Mouse (Mus musculus): ENCODE data around the gene Tnfsf13b.

Tnfsf13b gene

DNA sequence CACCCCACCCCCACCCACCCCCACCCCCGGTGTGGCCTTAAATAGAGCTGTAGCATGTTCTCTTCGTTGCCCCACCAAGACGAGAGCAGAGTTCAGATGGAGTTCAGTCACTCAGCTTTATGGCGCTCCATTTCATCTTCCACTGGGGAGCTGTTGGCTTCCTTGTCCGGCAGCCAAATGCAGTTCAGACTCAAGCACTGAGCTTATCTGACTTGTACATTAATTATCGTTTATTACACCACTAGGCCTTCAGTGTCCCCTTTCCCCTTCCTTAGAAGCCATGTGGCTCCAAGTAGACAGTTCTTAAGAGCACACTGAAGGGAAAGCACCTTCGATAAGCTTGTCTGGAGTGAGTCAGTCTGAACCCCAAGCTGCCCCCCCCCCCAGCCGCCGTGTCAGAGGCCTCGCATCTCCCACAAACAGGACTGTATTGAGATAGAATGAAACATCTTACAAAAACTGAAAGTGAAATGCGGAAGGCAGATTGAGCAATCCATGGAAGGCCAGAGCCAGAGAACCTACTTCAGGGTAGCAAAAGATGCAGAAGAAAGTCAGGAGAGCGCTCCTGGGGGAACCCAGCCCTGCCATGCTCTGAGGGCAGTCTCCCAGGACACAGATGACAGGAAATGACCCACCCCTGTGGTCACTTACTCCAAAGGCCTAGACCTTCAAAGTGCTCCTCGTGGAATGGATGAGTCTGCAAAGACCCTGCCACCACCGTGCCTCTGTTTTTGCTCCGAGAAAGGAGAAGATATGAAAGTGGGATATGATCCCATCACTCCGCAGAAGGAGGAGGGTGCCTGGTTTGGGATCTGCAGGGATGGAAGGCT lies at the start of gene Tnfsf13b:
TSS of gene Tnfsf13b (plus strand) at position 312 of the 830 bp plus-strand sequence.
- in situ Hi-C loops (cut with MboI, MseI), result no loop called here

DNA sequence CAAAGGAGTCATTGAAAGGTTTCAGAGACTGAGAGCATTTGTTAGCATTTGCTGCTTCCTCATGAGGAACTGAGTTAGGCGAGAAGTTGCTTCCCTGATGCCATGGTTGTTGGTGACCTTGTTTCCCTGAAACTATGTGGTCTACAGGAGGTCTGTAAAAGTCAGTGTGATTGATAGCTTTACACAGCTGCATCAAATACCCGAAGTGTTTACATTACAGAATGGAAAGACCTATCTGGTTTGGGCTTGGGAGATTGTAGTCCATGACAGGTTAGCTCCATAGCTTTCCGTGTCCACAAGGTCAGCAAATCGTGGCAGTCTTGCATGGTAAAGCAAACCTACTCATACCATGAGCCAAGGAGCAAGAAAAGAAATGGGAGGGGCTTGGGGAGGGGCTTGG lies 47.9 kb upstream of the Tnfsf13b start:
- in situ Hi-C loops (cut with MboI, MseI), result no loop called here

DNA sequence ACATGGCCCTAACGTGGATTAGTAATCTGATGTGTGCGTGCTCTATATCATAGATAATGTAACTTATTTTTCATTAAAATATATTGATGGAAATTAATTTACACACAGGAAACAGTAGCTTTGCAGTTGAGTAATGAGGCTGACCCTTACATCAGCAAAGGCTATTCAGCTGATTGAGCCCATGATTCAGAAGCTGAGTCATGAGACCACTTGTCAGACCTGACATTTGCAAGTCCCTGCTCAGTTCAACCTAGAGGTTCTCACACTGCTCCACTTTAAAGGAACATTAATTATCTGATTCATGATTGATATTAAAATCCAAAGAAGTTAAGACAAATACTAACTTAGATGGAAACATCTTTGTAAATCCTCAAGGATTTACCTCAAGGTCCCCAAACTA lies 46.3 kb upstream of the Tnfsf13b start:
- in situ Hi-C loops (cut with MboI, MseI), result no loop called here

DNA sequence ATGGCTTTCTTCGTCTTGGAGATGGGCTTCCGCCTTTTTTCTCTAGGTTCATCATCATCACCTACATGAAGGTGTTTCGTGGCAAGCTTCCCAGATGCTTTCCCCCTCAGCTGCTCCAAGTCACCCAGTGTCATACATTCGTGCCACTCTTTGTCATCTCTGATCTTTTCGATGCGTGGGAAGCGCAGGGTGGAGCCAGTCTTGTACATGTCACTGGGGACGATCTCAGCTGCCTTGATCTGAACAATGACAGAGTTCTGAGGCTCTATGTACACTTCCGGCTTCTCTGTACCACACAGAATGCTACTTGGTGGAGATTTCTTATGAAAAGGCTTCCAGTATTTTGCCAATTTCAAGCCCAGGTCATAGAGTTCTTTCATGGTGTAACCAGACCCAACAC lies 34.4 kb upstream of the Tnfsf13b start:
- in situ Hi-C loops (cut with MboI, MseI), result no loop called here

DNA sequence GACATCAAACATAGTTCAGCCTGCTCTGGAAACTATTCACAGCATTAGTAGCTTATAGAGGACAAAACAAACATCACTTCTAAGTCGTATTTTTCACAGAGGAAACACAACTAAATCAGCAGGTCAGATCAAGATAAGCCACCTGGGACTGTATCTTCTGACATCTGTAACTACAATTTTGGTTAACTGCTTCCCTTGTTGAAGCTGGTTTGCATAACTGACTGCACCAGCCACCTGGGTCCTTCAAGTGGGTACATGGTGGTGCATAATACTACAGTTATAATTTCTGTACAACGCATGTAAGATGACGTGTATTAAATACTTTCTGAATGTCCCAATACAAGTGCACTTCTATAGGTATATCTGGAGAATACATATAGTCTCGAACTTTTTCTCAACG lies 31.0 kb upstream of the Tnfsf13b start:
- in situ Hi-C loops (cut with MboI, MseI), result no loop called here

DNA sequence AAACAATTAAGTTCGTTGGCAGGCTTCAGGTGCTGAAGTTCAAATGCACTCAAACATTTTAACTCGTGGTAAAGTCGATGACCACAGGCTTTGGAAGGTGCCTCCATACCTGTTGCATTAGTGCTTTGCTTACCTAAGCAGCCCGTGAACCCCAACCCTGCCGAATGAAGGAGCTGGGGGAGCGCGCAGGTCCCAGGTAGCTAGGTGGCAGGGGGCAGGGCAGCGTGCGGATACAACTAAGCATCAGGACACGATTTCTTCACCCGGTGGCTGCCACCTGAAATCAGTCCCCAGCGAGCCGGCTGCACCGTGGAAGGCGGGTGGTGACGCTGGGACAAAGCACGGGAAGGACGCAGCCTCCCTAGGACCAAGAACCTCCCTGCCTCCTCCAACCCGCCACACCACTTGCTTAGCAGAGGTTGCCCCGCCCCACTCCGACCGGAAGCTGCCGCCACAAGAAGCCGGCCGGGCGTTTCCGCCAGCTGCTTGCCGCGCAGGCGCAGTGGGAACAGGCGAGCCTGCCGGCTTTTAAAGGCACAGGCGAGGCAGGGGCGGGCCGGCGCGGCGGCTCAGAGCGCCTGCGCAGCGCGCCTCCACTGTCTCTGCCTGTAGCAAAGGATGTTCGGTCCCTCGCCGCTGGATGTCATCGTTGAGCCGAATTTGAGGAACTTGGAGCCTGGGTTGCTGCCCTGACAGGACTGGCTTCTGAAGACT lies 30.2 kb upstream of the Tnfsf13b start:
- in situ Hi-C loops (cut with MboI, MseI), result no loop called here

DNA sequence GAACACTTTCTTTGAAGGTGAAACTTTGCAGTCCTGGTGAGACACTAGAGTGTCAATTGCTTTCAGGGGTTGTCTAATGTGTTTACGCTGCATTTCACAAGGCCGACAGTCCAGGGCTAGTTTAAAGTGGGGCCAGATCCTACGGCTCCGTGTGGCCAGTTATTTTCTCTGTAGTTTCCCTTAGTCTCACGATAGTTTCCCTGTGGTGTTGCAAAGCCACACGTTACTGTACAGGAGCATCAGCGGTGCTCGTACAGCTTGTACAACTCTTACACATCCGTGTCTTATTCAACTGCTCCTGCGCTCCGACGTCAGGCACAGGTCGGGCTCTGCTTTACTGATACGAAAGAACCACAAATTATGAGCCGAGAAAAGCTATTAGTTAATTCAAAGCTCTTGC lies 29.3 kb upstream of the Tnfsf13b start:
- in situ Hi-C loops (cut with MboI, MseI), result no loop called here

DNA sequence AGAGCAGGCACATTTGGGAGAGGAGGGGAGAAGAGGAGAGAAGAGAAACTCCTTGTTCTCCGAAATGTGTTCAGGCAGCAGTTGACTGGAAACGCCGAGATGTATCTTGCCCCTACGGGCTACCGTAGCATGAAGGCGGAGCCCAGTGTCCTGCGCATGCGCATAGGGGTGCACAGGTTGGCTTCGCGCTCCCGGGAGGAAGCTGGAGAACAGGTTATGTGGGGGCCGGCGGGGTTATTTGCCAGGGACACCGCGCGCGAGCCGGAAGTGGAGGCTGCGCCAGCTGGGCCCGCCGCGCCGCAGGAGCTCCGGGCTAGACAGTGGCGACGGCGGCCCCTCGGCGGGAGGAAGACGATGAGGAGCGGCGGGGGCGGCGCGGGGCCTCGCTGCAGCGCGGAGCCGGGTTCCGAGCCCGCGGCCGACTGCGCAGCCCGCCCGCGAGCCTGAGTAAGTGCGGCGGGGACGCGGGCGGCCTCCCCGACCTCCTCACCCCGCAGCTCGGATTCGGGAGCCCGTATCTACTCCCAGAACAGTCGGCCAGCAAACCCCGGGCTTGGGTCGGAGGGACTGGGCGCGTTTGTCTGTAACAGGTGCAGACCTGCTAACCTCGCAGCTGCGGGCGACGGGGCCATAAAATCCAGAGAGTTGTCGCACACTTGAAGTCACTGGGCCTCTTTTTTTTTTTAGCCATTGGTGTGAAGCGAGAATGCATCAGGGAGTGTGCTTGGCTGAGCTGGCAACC lies 28.5 kb upstream of the Tnfsf13b start, which contains the start of the genes Lig4 and Abhd13:
TSS of gene Lig4 (minus strand) at position 114 of the 742 bp plus-strand sequence.
TSS of gene Abhd13 (plus strand) at position 135 of the 742 bp plus-strand sequence.
- in situ Hi-C loops (cut with MboI, MseI), result no loop called here

DNA sequence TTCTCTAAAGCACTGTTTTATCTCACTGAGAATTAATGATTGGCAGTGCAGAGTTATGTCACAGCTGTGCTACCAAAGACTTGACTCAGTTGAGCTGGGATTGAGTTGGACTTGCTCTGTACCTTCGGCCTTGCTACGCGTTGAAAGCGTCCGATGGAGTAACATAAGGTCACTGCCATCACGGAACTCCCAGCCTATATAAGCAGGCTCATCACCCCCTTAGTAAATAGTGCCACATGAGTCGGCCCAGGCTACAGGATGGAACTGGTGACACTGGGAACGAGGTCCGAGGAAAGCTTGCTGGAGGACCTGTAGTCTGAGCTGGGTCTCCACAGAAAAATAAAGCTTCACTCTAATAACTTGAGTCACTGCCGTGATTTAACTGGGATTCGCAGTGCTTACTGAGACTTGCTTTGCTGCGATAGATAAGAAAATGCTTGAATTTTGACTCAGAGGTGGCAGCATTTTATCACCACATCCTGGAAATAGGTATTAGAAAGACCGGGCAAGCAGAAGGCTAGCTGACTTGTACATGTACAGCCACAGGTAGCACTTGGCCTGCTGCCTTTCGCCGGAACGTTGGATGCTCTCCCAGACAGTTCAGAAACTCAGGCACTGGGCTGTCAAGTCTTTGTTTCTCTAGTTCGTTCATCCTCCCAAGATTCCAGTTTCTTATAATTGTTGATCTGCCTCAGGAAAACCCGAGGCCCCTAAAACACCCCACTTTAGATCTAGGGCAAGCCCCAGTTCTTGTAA lies 27.6 kb upstream of the Tnfsf13b start:
- in situ Hi-C loops (cut with MboI, MseI), result no loop called here

DNA sequence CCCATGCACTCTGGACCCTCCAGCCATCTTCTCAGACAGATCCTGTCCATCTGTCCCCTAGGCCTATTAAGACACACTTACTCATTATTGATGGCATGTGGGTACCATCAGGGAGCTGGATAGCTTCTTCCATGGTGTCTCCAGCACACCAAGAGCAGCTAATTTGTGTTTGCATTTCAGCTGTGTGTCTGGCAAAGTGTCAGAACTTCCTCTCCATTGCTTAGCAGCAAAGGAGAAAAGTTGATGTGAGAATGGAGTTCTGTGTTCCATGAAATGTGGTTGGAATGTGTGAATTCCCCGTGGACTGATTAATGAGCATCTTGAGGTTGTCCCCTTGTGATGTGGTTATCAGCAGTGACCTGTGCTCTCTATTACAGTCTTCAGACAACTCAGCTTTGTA lies 26.5 kb upstream of the Tnfsf13b start:
- in situ Hi-C loops (cut with MboI, MseI), result loop anchor here (10.0 kb wide), 1 partner anchor 1305 kb away; no protein-coding TSS in a partner anchor

DNA sequence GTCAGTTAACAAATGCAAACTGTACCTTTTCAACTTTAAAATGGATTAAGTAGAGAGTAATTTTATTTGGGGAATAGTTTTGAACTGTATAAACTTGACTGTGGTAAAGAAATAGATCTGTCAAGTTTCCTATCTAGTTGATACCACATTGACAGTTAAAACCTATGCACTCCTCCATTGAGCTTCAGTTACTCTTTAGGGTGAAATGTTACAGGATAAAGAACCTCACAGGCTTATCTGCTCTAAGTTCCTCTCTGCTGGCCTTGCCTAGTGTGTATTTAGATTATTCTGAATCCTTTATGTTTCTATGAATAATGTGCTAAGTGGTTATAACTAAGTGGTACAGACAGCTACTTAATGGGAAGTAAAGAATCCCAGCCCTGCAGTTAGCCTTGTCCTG lies 26.1 kb upstream of the Tnfsf13b start:
- in situ Hi-C loops (cut with MboI, MseI), result loop anchor here (10.0 kb wide), 1 partner anchor 1305 kb away; no protein-coding TSS in a partner anchor

DNA sequence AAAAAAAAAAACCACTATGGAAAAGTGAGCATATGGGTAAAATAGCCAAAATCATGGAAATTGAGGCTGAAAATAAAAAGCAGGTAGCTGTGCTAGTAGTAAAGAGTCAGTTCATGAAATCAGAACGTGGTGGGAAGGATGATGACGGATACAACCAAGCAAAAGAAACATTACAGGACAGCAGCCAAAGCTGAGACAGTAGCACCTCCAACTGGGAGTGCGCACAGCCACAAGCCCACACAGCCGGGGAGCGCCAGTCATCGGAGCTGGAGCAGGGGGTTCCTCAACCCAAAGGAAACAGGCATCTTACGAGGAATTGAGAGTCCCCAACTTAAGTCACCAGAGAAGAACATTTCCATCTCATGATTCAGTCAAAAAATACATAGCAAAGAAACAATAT lies 2.2 kb upstream of the Tnfsf13b start:
- in situ Hi-C loops (cut with MboI, MseI), result no loop called here

DNA sequence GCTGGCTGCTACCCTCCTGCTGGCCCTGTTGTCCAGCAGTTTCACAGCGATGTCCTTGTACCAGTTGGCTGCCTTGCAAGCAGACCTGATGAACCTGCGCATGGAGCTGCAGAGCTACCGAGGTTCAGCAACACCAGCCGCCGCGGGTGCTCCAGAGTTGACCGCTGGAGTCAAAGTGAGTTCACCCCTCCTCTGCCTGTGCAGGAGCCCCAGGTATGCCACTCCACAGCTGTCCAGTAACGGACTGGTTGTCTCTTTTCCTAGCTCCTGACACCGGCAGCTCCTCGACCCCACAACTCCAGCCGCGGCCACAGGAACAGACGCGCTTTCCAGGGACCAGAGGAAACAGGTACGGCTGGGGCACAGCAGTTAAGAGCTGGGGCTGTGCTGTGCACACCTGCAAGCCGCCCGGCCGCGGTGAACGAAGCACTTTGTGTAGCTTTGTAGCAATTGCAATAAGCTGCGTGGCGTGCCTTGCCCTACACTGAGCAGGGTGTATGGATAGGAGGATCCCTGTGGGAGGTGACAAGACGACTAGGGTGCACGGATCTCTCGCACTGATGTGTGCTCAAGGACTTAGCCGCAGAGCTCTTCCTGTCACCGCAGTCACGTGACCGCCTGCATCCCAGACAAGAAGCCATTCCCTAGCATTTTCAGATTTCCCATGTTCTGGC lies 856 bp downstream of the Tnfsf13b start:
- in situ Hi-C loops (cut with MboI, MseI), result no loop called here

DNA sequence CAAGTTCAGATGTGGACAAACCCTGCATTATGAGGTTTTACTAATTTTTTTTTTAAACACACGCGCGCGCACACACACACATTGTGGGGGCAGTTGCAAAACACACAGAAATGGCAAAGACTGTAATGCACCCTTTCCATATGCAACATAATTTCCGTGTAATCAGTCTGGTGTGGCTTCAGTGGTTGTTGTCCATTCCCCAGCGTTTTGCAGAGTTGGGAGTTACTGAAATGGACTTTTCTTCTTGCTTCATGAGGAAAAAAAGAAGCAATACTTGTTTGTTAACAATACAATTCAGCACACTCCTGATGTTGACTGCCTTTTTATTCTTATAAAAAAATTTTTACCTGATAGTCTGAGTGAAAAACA lies 1.4 kb downstream of the Tnfsf13b start:
- in situ Hi-C loops (cut with MboI, MseI), result no loop called here

DNA sequence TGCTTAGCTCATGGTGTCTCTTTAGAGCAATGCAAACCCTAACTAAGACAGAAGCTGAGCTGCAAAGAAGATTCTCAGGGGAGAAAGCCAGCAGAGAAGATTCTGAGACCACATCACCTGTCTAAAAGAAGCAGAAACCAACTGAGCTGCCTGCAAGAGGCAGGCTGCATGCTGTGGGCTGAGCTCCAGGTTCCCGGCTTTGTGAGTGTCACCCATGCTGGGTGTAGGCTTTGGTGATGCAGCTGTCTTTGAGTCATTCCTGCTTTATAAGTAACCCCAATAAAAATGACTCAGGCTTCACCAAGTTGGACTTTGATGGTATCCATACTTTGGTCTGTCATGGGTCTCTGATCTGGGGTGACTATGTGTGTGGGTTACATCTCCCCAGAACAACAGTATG lies 10.0 kb downstream of the Tnfsf13b start:
- in situ Hi-C loops (cut with MboI, MseI), result no loop called here

DNA sequence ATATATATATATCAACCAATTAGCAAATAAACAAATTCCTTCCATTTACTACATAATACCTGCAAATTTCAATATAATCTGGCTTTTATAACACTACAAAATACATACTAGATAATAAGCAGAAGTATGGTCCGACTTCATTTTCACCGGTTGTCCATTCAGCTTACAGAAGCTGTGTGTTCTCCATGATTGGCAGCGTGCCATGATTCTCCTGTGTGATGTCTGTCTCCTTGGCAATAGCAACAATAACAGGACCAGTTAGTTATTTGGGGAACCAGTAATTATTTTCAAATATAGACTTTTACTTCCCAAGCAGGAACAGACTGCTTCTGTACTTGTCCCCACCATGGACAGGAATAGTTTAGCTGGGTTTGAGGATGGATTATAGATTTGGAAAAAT lies 11.0 kb downstream of the Tnfsf13b start:
- in situ Hi-C loops (cut with MboI, MseI), result no loop called here

DNA sequence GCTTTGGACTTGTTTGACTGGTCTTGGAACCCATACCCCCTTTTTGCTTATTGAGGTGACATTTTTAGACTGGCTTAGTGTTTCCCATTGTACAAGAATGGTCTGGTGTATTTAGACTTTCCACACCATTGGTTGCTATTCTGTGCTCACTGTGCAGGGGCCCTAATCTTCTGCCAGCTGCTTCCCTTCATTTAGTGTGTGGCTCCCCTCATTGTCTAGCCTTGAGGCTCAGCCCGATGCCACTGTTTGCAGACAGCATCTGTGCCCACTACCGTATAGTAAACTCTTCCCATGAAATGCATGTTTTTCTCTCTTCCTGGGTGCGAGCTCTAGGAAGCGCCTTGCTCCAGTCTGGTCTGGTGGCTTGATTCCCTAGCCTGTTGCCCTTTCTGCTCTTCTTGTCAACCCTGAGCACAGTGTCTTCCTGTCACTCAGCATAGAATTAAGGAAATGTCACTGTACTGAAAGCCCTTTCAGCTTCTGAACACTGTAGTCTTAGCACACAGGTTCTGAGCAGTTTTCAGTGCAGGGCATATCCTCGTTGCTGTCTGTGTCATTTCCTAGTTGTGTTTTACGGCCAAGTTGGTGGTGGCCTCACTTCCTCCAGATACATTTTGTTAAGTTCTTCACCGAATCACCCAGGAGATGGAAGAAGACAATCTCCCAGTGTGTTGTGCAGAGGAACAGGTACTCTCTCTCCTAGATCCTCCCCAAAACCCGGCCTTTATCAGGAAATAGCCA lies 24.2 kb downstream of the Tnfsf13b start:
- in situ Hi-C loops (cut with MboI, MseI), result no loop called here

DNA sequence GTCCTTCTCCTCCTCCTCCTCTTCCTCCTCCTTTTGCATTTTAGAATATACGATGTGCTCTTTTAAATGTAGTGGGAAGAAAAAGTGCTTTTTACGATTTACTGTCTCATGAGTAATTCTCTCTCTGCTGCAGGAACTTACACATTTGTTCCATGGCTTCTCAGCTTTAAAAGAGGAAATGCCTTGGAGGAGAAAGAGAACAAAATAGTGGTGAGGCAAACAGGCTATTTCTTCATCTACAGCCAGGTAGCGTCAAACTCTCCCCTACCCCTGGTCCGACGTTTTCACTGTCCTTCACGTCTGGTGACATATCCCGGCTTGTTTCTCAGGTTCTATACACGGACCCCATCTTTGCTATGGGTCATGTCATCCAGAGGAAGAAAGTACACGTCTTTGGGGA lies 24.9 kb downstream of the Tnfsf13b start:
- in situ Hi-C loops (cut with MboI, MseI), result no loop called here

DNA sequence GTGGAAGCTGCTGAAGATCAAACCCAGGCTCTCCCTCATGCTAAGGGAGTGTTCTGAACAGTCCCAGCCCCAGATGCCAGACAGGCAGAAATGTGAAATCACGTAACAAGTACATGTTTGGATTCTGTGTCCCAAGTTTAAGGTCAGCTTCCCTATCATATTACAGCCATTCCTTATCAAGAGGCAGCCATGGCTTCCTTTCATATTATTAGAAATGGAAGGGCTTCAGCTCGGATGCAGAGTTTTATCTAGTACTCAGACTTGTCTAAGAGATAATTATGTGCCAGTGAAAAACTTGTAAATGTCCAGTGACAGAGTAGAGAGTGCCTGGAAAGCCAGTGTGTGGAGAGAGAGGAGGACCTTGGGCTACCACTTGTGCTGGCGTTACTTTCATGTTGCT lies 34.6 kb downstream of the Tnfsf13b start:
- in situ Hi-C loops (cut with MboI, MseI), result no loop called here

DNA sequence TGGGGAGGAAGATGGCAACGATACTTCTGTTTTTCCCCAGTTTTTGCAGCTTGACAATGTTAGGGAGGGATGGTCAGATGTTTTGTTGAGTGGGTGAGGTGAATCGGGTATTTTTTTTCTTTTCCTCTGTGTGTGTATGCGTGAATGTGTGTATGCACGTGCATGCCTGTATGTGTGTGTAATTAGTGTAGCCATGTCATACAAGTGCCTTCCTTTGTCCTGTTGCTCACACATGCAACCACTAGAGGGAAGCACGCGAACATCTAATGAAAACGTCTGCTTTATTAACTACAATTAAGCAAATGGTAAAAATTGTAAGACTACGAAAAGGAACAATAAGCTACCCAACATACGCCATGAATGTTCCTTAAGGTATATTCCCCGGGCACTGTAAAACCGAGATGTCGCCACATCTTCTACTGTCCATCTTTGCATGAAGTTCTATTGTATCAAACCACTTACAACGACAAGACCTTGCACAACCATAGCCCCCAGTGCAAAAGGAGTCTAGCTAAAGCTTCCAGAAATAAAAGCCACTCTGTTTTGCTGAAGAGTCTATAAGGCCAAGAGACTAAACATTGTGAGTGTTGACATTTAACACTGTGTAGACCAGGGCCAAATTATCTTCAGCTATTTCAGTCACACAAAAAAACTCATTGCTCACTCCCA lies 37.7 kb downstream of the Tnfsf13b start:
- in situ Hi-C loops (cut with MboI, MseI), result no loop called here
